Mouse (Mus musculus) thymus, adult 2 months (tissue): ENCODE data around the gene Garem2. TPM values are rescaled to one million over a fixed set of nuclear protein-coding genes. Genes with fewer than 3 reads are reported as not detected.

Source experiments
- DNase-seq: peaks from one replicate; pipeline ENCODE4 v3.0.0; 2021
- H3K27ac ChIP-seq: fragments of 200-500 bp; 2 replicates; pipeline ENCODE4 v1.5.1; 2012; ENCODE audit warnings: low read length, control low read depth; ENCODE audit not compliant: control insufficient read depth, insufficient read depth
- H3K27me3 ChIP-seq: fragments of 200-500 bp; 2 replicates; pipeline ENCODE4 v1.6.1; 2012; ENCODE audit warnings: mild to moderate bottlenecking, low read length, moderate library complexity, mixed read lengths; ENCODE audit not compliant: control insufficient read depth, insufficient read depth
- H3K36me3 ChIP-seq: fragments of 200-500 bp; 2 replicates; pipeline ENCODE4 v1.6.1; 2012; ENCODE audit warnings: mild to moderate bottlenecking, low read length, moderate library complexity; ENCODE audit not compliant: control insufficient read depth, insufficient read depth
- H3K4me1 ChIP-seq: fragments of 200-500 bp; replicated peaks from 2 replicates; pipeline ENCODE4 v1.6.1; 2012; ENCODE audit warnings: low read length; ENCODE audit not compliant: control insufficient read depth, insufficient read depth
- H3K4me3 ChIP-seq: fragments of 200-500 bp; 2 replicates; pipeline ENCODE4 v1.5.1; 2012; ENCODE audit warnings: mild to moderate bottlenecking, low read length, control low read depth, moderate library complexity; ENCODE audit not compliant: control insufficient read depth, insufficient read depth
- CTCF ChIP-seq: fragments of 200-500 bp; IDR thresholded peaks from 2 replicates; pipeline ENCODE4 v1.5.1; 2012; ENCODE audit warnings: mild to moderate bottlenecking, control low read depth, low read length, moderate library complexity, borderline replicate concordance; ENCODE audit not compliant: control insufficient read depth, poor library complexity, insufficient read depth; ENCODE audit errors: extremely low read depth
- POLR2A ChIP-seq: fragments of 200-500 bp; IDR thresholded peaks from 2 replicates; pipeline ENCODE4 v1.6.1; 2012; ENCODE audit warnings: mild to moderate bottlenecking, low read length, control low read depth, moderate library complexity; ENCODE audit not compliant: control insufficient read depth, poor library complexity, insufficient read depth; ENCODE audit errors: extremely low read depth
- WGBS: fragments of 180-500 bp; shearing (Covaris S2); methylation state at CpG from one replicate; pipeline ENCODE4 v1.1.7; 2018; 5-methylcytosine and 5-hydroxymethylcytosine counted together
- polyA plus RNA-seq: library from polyadenylated mRNA; depleted of rRNA; stranded (reverse); fragments of >200 nt; gene quantifications from 2 replicates; pipeline ENCODE4 v1.2.3, GENCODE M21; 2012; rRNA removed

The Garem2 gene
- polyA plus RNA-seq, 1 experiment = 0.09 TPM

DNA sequence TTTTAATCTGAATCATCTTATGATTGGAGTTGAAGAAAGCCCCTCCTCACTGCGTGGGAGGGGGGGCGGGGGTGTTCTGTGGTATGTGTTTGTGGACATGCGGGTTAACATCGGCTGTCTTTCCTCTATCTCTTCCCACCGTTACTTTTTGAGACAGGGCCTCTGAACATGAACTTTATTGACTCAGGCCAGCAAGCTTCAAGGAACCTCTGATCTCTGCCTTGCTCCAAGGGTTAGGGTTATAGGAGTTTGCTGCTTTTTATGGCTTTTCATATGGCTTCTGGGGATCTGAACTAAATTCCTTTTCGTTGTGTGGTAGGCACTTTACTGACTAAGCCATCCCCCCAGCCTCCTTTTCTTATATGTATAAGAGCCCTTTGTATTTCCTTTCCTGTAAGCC is 57.4 kb downstream of the Garem2 start:
- Histone ChIP-seq H3K27me3 (no peaks in the 10 kb centered on the region), H3K27ac (no peak overlapping the region), H3K4me3 (no peak overlapping the region), H3K36me3 (peaks cover 12% of the 10 kb centered on the region), H3K4me1 (no peaks in the 10 kb centered on the region)
- no peak for TF ChIP-seq POLR2A
- no peak for TF ChIP-seq CTCF
- WGBS = 87% methylated on average over 6 of the region's 6 CpGs
- no peak for DNase-seq

GRCm38 (mm10) chr5:30165234-30165946 is 60.4 kb downstream of the Garem2 start:
- Histone ChIP-seq H3K4me1 (no peaks in the 10 kb centered on the region), H3K4me3 (no peak overlapping the region), H3K27me3 (no peaks in the 10 kb centered on the region), H3K36me3 (peaks cover 35% of the 10 kb centered on the region), H3K27ac (no peak overlapping the region)
- DNase-seq = no peak
- no peak for TF ChIP-seq POLR2A
- no peak for TF ChIP-seq CTCF
- WGBS = 95% methylated on average over 5 of the region's 5 CpGs

Other genes starting within 250 kb of the Garem2 start
- 0.20 TPM in 1 of 2 replicates, not detected in the other for gene Il6, start 92.0 kb upstream of the Garem2 start, polyA plus RNA-seq
- 130 and 174 TPM in 2 replicates for gene Tyms, start 31.5 kb upstream of the Garem2 start, polyA plus RNA-seq
- gene 3110082J24Rik, start 925 bp downstream of the Garem2 start, polyA plus RNA-seq = not detected in 2 replicates
- gene Hadha, start 50.0 kb downstream of the Garem2 start, polyA plus RNA-seq = 73.8 and 80.5 TPM in 2 replicates
- gene Hadhb, start 50.1 kb downstream of the Garem2 start, polyA plus RNA-seq = 111 and 140 TPM in 2 replicates
- 0.30 and 0.31 TPM in 2 replicates for gene Adgrf3, start 100.6 kb downstream of the Garem2 start, polyA plus RNA-seq
- gene Selenoi, start 127.4 kb downstream of the Garem2 start, polyA plus RNA-seq = 32.2 and 33.4 TPM in 2 replicates
- 1.1 and 1.4 TPM in 2 replicates for gene Drc1, start 176.2 kb downstream of the Garem2 start, polyA plus RNA-seq